Mouse (Mus musculus) small intestine, adult 2 months (tissue): ENCODE measurements around the gene Hspb11. TPM values are rescaled to one million over a fixed set of nuclear protein-coding genes. Genes with fewer than 3 reads are reported as not detected.

Experiments
- H3K27ac ChIP-seq: fragments of 200-500 bp; 2 replicates; pipeline ENCODE4 v1.5.1; 2012; ENCODE audit warnings: low read depth, low read length, control low read depth, inconsistent platforms; ENCODE audit not compliant: insufficient read depth
- H3K27me3 ChIP-seq: fragments of 200-500 bp; 2 replicates; pipeline ENCODE4 v1.6.1; 2012; ENCODE audit warnings: mild to moderate bottlenecking, moderate library complexity, low read length, inconsistent platforms; ENCODE audit not compliant: control insufficient read depth, insufficient read depth
- H3K36me3 ChIP-seq: fragments of 200-500 bp; 2 replicates; pipeline ENCODE4 v1.6.1; 2012; ENCODE audit warnings: mild to moderate bottlenecking, low read length, control low read depth, inconsistent platforms; ENCODE audit not compliant: control insufficient read depth, insufficient read depth
- H3K4me1 ChIP-seq: fragments of 200-500 bp; 2 replicates; pipeline ENCODE4 v1.6.1; 2012; ENCODE audit warnings: low read length, inconsistent platforms, mixed read lengths; ENCODE audit not compliant: control insufficient read depth, insufficient read depth, insufficient read length
- H3K4me3 ChIP-seq: fragments of 200-500 bp; 2 replicates; pipeline ENCODE4 v1.5.1; 2012; ENCODE audit warnings: low read depth, mild to moderate bottlenecking, control low read depth, inconsistent platforms, low read length, moderate library complexity
- CTCF ChIP-seq: fragments of 200-500 bp; IDR thresholded peaks from 2 replicates; pipeline ENCODE4 v1.5.1; 2012; ENCODE audit warnings: low read depth, mild to moderate bottlenecking, control low read depth, inconsistent platforms, low read length, moderate library complexity, mixed read lengths; ENCODE audit not compliant: insufficient replicate concordance, insufficient read length; ENCODE audit errors: extremely low read depth
- POLR2A ChIP-seq: fragments of 200-500 bp; IDR thresholded peaks from 2 replicates; pipeline ENCODE4 v1.6.1; 2012; ENCODE audit warnings: low read depth, mild to moderate bottlenecking, control low read depth, inconsistent platforms, low read length, moderate library complexity
- WGBS: fragments of 180-500 bp; shearing (Covaris S2); methylation state at CpG from one replicate; pipeline ENCODE4 v1.1.7; 2018; 5-methylcytosine and 5-hydroxymethylcytosine counted together
- polyA plus RNA-seq: library from polyadenylated mRNA; depleted of rRNA; stranded (reverse); fragments of >200 nt; gene quantifications from 2 replicates; pipeline ENCODE4 v1.2.3, GENCODE M21; 2012

Gene Hspb11
- polyA plus RNA-seq, 1 experiment, result 0.65 TPM

- Histone ChIP-seq H3K36me3 (no peaks in the 10 kb centered on the region), H3K27me3 (no peaks in the 10 kb centered on the region), H3K4me1 (no peaks in the 10 kb centered on the region; the same call in 1 of the 2 replicates), H3K4me3 (no peak overlapping the region), H3K27ac (no peak overlapping the region)
- 65% methylated on average over 3 of the region's 3 CpGs for WGBS
- TF ChIP-seq POLR2A, result no peak
- no peak for TF ChIP-seq CTCF
Observed at GRCm38 (mm10) chr4:107285446-107286200, 32.2 kb downstream of the Hspb11 start.

DNA sequence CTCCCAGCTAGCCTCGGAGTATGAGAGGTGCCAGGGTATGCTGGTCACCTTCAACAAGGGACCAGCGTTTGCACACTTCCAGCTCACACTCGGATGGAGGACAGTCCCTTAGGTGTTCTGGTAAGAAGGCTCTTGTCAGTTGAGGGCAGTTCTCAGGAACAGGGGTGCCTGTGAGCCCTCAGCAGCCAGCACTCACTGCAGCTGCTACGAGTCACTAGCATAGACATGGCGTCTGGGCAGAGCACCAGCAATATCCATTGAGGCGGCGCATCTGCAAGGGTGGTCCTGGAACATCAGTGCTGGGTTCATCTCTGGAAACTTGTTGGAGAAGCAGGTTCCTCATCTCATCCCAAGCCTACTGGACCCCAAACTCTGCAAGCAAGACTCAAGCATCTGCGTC is 33.0 kb downstream of the Hspb11 start:
- Histone ChIP-seq H3K4me3 (no peak overlapping the region), H3K27ac (no peak overlapping the region), H3K4me1 (no peaks in the 10 kb centered on the region; the same call in 1 of the 2 replicates), H3K36me3 (no peaks in the 10 kb centered on the region), H3K27me3 (no peaks in the 10 kb centered on the region)
- TF ChIP-seq POLR2A (no peak), CTCF (no peak)
- WGBS, result 95% methylated on average over 8 of the region's 8 CpGs

- Histone ChIP-seq H3K27me3 (no peaks in the 10 kb centered on the region), H3K27ac (no peak overlapping the region), H3K4me3 (no peak overlapping the region), H3K4me1 (peaks cover 6% of the 10 kb centered on the region; the same call in 1 of the 2 replicates), H3K36me3 (no peaks in the 10 kb centered on the region)
- TF ChIP-seq CTCF, result no peak
- no peak for TF ChIP-seq POLR2A
- WGBS, result 53% methylated on average over 2 of the region's 2 CpGs
Observed at GRCm38 (mm10) chr4:107287517-107287916, 34.1 kb downstream of the Hspb11 start.

DNA sequence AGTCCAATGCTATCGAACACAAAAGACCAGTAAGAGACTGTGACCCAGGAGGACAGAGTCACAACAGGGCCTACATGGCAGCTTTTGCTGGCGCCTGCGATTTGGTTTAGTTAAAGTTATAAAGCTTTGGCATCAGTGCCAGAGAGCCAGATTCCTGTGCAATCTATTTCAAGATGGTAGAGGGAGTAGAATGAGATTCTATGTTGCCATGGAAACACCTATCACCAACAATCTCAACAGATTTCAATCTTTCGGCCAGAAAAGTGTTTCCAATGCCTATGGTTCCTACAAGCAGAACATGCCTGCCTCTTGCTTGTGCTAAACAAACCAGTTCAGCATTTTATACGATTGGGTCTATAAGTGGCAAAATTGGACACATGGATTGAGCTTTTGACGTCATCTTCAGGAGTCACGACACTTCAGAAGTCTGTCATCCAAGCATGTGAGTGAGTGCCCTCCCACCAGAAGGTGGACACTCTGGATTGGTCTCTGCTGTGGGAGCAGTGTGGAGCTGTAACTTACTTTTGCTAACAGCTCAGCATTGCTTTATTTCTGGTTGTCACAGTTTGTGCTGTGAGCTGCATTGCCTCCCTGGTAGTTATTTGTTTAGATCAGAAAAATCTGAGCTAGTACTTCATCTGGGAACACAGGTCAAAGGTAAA is 38.3 kb downstream of the Hspb11 start:
- TF ChIP-seq CTCF (no peak), POLR2A (no peak)
- WGBS, result 81% methylated on average over 7 of the region's 7 CpGs
- no peak overlapping the region for H3K4me3 ChIP-seq

DNA sequence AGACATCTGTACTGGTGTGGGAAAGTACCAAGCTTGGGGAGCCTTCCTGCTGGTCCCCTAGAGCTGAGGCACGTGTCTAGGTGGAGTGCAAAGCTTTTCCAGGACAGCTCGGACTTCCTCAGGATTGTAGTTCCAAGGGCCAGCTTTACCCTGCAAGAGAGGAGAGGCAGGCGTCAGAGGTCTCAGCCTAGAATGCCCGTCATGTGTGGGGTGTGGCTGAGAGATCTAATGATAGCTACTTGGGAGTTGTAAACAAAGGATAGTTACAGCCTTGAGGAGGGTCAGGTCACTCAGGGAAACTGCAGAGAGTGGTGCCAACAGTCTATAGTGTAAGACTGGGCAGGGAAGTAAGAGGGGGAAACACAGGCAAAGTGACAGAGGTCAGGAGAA is 38.9 kb downstream of the Hspb11 start:
- WGBS, result 12% methylated on average over 4 of the region's 4 CpGs
- Histone ChIP-seq H3K4me3 (no peak overlapping the region), H3K27ac (peak overlapping the region; percentile 76), H3K4me1 (peaks cover 10% of the 10 kb centered on the region), H3K36me3 (no peaks in the 10 kb centered on the region), H3K27me3 (no peaks in the 10 kb centered on the region)
- TF ChIP-seq CTCF, result no peak

More for the DNA sequence above, 38.3 kb downstream of the Hspb11 start:
- peaks cover 10% of the 10 kb centered on the region for H3K4me1 ChIP-seq
- H3K27ac ChIP-seq, result peak overlapping the region; percentile 76
- H3K36me3 ChIP-seq, result no peaks in the 10 kb centered on the region
- H3K27me3 ChIP-seq, result no peaks in the 10 kb centered on the region

DNA sequence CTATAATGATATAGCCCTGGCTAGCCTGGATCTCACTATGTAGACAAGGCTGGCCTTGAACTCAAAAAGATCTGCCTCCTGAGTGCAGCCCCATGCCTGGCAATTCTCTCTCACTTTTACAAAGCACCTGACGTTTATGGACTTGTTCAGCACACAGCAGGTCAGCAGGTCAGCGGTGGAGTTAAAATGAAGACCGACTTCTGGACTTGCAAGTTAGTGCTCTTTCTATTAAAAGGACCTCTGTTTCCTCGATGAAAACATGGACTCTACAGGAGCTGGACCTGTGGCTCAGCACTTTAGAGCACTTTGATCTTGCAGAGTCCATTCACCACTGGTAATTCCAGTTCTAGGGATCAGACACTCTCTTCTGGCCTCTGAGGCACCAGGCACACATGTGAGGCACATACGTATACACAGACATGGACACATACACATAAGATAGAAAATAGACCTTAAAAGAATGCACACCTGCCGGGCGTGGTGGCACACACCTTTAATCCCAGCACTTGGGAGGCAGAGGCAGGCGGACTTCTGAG is 44.7 kb downstream of the Hspb11 start:
- peaks cover 32% of the 10 kb centered on the region for H3K4me1 ChIP-seq
- WGBS, result 56% methylated on average over 8 of the region's 8 CpGs
- no peaks in the 10 kb centered on the region for H3K27me3 ChIP-seq
- no peak for TF ChIP-seq CTCF
- TF ChIP-seq POLR2A, result no peak
- H3K27ac ChIP-seq, result no peak overlapping the region
- H3K36me3 ChIP-seq, result no peaks in the 10 kb centered on the region
- H3K4me3 ChIP-seq, result no peak overlapping the region

GRCm38 (mm10) chr4:107299779-107300340 is 46.5 kb downstream of the Hspb11 start:
- no peak for TF ChIP-seq CTCF
- TF ChIP-seq POLR2A, result no peak
- no peaks in the 10 kb centered on the region for H3K36me3 ChIP-seq
- peak overlapping the region; percentile 21; the same call in 1 of the 2 replicates for H3K27ac ChIP-seq
- H3K27me3 ChIP-seq, result no peaks in the 10 kb centered on the region
- peaks cover 38% of the 10 kb centered on the region for H3K4me1 ChIP-seq
- no peak overlapping the region for H3K4me3 ChIP-seq
- WGBS, result 41% methylated on average over 7 of the region's 7 CpGs
